ENCODE assay signal across 28 mouse cellular contexts in the genomic region with DNA sequence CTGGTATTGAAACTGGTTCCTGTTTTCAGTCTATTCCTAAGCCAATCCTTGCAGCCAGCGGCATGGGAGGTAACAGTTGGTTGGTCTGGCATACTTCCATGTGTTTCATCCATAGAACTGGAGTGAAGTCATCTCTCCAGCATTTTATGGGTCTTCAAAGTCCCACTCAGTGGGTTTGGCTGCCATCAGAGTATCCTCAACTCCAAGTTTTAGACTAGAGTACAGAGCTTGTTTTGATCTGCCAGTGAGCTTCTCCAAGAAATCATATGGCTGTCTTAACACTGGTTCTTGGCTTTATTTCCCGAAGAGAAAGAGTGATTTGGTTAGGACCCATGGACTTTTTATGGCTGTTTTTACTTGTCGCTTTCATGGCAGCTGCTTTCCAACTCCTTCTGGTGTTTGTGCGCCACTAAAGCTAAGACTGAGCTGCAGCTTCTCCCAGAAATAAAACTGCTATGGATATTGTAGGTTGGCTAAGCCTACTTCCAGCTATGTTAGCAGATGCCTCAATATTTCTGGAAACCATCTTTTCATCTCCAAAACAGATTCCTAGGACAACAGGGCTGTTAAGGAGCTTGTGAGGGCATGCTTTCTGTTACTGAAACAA. TPM values are rescaled to one million over a fixed set of nuclear protein-coding genes. Genes with fewer than 3 reads are reported as not detected.
DNase-seq lines count a peak whose midpoint lies in the region; ATAC-seq lines count a peak whose summit lies in the region.
"Had no signal": no experiment of that assay in that cellular context is flagged by ENCODE, and none has a peak within 500 bp of the region (broad histone marks: within the 10 kb centered on the region; RNA-seq: fewer than 3 reads in every experiment).

No protein-coding gene starts in this region.

- H3K9me3 ChIP-seq in forebrain, embryonic 15.5 days = no peaks in the 10 kb centered on the region
- H3K9me3 ChIP-seq in forebrain, embryonic 11.5 days (ENCODE audit: control insufficient read depth, low read length) = no peaks in the 10 kb centered on the region
- H3K9me3 ChIP-seq: hindbrain, embryonic 13.5 days; limb, embryonic 13.5 days; liver, embryonic 13.5 days; megakaryocyte, embryonic 14.5 days; midbrain, embryonic 13.5 days had no signal

- no peak overlapping the region for H3K4me2 ChIP-seq in forebrain, embryonic 15.5 days (replicated peaks)
- no peak overlapping the region for H3K4me2 ChIP-seq in forebrain, embryonic 11.5 days (ENCODE audit: low read depth, low read length, severe bottlenecking)
- H3K4me2 ChIP-seq: hindbrain, embryonic 13.5 days; limb, embryonic 13.5 days; liver, embryonic 13.5 days; lung, embryonic 14.5 days; midbrain, embryonic 13.5 days had no signal

- ATAC-seq in forebrain, embryonic 15.5 days (replicated peaks) = peak; percentile 68; the same call in 1 of the 2 replicates
- no peak for ATAC-seq in forebrain, embryonic 11.5 days (replicated peaks; ENCODE audit: low FRiP score)
- ATAC-seq: inflammation-experienced regulatory T-cells, adult 6 months; midbrain, embryonic 13.5 days had no signal

- 87% methylated on average over 4 of the region's 4 CpGs for WGBS in forebrain, embryonic 15.5 days
- 90% methylated on average over 4 of the region's 4 CpGs for WGBS in forebrain, embryonic 11.5 days

- no peak overlapping the region for H3K4me3 ChIP-seq in forebrain, embryonic 15.5 days
- H3K4me3 ChIP-seq in forebrain, embryonic 11.5 days (ENCODE audit: low read depth, low read length) = no peak overlapping the region
- H3K4me3 ChIP-seq: hindbrain, embryonic 13.5 days; limb, embryonic 13.5 days; liver, embryonic 13.5 days; megakaryocyte, embryonic 14.5 days; midbrain, embryonic 13.5 days had no signal

- H3K36me3 ChIP-seq in forebrain, embryonic 15.5 days = no peaks in the 10 kb centered on the region
- H3K36me3 ChIP-seq in forebrain, embryonic 11.5 days (ENCODE audit: control insufficient read depth, insufficient read depth, low read length) = no peaks in the 10 kb centered on the region
- H3K36me3 ChIP-seq: hindbrain, embryonic 13.5 days; limb, embryonic 13.5 days; liver, embryonic 13.5 days; midbrain, embryonic 13.5 days had no signal

- DNase-seq in forebrain, embryonic 11.5 days (ENCODE audit: low spot score) = no peak
- DNase-seq in layer of hippocampus, adult 11-12 months (ENCODE audit: low spot score) = peak; percentile 5
- no peak for DNase-seq in layer of hippocampus, adult 9-10 months (ENCODE audit: low spot score)
- peak; percentile 44 for DNase-seq in right cerebral cortex, adult 18-20 months
- no peak for DNase-seq in right cerebral cortex, postnatal 14 days
- DNase-seq in right cerebral cortex, postnatal 25 days = peak; percentile 22
- no peak for DNase-seq in spleen, postnatal 4 days (ENCODE audit: low spot score in 2 of 2)
- DNase-seq: adrenal gland, postnatal 14 days; cerebellum, adult 11-12 months; cerebellum, postnatal 14 days; gastrocnemius, postnatal 36 days; kidney, adult 2 months; layer of hippocampus, postnatal 36 days; liver, embryonic 13.5 days; lung, embryonic 14.5 days; lung, postnatal 36 days; thymus, adult 2 months; thymus, postnatal 4 days had no signal

- H3K4me1 ChIP-seq in forebrain, embryonic 15.5 days = no peaks in the 10 kb centered on the region
- H3K4me1 ChIP-seq in forebrain, embryonic 11.5 days (replicated peaks; ENCODE audit: control insufficient read depth, insufficient read depth, low read length) = no peaks in the 10 kb centered on the region
- H3K4me1 ChIP-seq: hindbrain, embryonic 13.5 days; limb, embryonic 13.5 days; liver, embryonic 13.5 days; megakaryocyte, embryonic 14.5 days; midbrain, embryonic 13.5 days had no signal

- H3K9ac ChIP-seq in forebrain, embryonic 15.5 days (replicated peaks) = no peak overlapping the region
- no peak overlapping the region for H3K9ac ChIP-seq in forebrain, embryonic 11.5 days (ENCODE audit: low read length)
- H3K9ac ChIP-seq: hindbrain, embryonic 13.5 days; limb, embryonic 13.5 days; liver, embryonic 13.5 days; lung, embryonic 14.5 days; midbrain, embryonic 13.5 days had no signal

- H3K27ac ChIP-seq in forebrain, embryonic 15.5 days (replicated peaks) = no peak overlapping the region
- H3K27ac ChIP-seq in forebrain, embryonic 11.5 days (ENCODE audit: low read depth, low read length) = no peak overlapping the region
- H3K27ac ChIP-seq: hindbrain, embryonic 13.5 days; kidney, postnatal 0 days; limb, embryonic 13.5 days; liver, embryonic 13.5 days; midbrain, embryonic 13.5 days had no signal

- no peaks in the 10 kb centered on the region for H3K27me3 ChIP-seq in forebrain, embryonic 15.5 days
- no peaks in the 10 kb centered on the region for H3K27me3 ChIP-seq in forebrain, embryonic 11.5 days (ENCODE audit: control insufficient read depth, insufficient read depth, low read length)
- H3K27me3 ChIP-seq: hindbrain, embryonic 13.5 days; limb, embryonic 13.5 days; liver, embryonic 13.5 days; megakaryocyte, embryonic 14.5 days; midbrain, embryonic 13.5 days had no signal

RNA-seq across cellular contexts. Expression of a gene that starts 28.1 kb away (rescaled TPM):
- not detected in 2 replicates for polyA plus RNA-seq in forebrain, embryonic 15.5 days (2015; fragmentation: Nextera tagmentation; extraction: Ambion mirVana)
- polyA plus RNA-seq in forebrain, embryonic 11.5 days (2014; fragmentation: Nextera tagmentation; extraction: Ambion mirVana) = not detected in 2 replicates
- polyA plus RNA-seq: heart, embryonic 14.5 days; inflammation-experienced regulatory T-cells, adult 6 months; kidney, adult 2 months; kidney, postnatal 0 days; large intestine, adult 2 months; liver, embryonic 13.5 days; lung, embryonic 14.5 days; midbrain, embryonic 13.5 days; stomach, embryonic 16.5 days had no signal

RNA-seq across cellular contexts. Expression of a gene that starts 48.5 kb away (rescaled TPM):
- not detected in 2 replicates for polyA plus RNA-seq in forebrain, embryonic 15.5 days (2015; fragmentation: Nextera tagmentation; extraction: Ambion mirVana)
- 2.8 and 5.5 TPM in 2 replicates for polyA plus RNA-seq in forebrain, embryonic 11.5 days (2014; fragmentation: Nextera tagmentation; extraction: Ambion mirVana)
- polyA plus RNA-seq: heart, embryonic 14.5 days; hindbrain, embryonic 13.5 days; inflammation-experienced regulatory T-cells, adult 6 months; lung, embryonic 14.5 days; midbrain, embryonic 13.5 days had no signal

Comparison
In these comparisons a context has a peak if more than half of its experiments do, and no peak if none do; other contexts are left out.
1. DNase-seq: peak in layer of hippocampus, adult 11-12 months (single experiment), right cerebral cortex, adult 18-20 months (single experiment) and right cerebral cortex, postnatal 25 days (single experiment); none in forebrain, embryonic 11.5 days (single experiment), layer of hippocampus, adult 9-10 months (single experiment), right cerebral cortex, postnatal 14 days (single experiment) and spleen, postnatal 4 days (0 of 2).